Mouse (Mus musculus): ENCODE results near the gene Cabin1. TPM values are rescaled to one million over a fixed set of nuclear protein-coding genes. Genes with fewer than 3 reads are reported as not detected.

Cabin1 gene
- polyA plus RNA-seq (2012; rRNA removed) = 59.3 and 65.7 TPM in 2 replicates

DNA sequence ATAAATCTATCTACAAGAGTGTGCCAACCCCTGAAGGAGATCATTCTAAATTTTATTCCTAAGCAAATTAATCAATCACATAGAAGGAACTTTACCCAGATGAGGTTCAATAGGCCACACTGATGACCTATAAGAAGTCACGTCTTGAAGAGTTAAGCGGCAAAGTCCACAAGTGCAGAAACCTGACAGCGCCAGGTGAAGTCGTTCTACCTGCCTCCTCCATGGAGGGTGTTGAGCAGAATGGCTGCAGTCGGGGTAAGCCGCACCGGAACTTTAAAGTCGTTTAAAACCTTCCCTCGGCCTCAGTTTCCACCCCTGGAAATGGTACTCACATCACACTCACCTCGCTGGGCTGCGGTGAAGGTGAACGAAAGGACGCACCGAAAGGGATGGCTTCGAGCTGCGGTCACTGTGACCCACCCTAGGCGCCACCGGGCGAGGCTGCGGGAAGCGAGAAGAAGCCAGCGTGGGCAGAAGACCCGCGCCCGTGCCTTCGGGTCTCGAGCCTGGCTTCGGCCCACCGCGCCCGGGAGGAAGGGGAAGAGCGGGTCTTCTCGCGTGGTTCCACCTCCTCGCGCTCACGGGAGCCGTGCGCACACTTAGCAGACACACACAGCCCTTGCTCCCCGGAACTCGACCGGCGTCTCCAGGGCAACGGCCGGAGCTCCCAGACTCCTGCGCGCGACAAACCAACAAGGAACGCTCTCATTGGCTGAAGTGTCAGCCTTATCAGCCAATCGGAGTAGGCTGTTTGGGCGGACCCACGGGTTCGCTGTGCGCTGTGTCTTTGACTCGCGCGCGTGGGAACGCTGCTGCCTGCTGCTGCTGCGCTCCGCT lies at the start of gene Cabin1:
Gene Cabin1 (minus strand): TSS at position 660 of the 837 bp plus-strand sequence.
- under 1% methylated on average over 61 of the region's 61 CpGs for WGBS
- TF ChIP-seq CTCF (IDR thresholded peaks at IDR 0.05; ENCODE audit: extremely low read depth, insufficient read depth, insufficient read length, insufficient replicate concordance) = no peak
- peak; percentile 1 for TF ChIP-seq POLR2A (IDR thresholded peaks at IDR 0.05; ENCODE audit: low read depth, low read length)
- peak within 1 kb of the TSS; percentile 64 for H3K4me3 ChIP-seq (ENCODE audit: extremely low read depth, insufficient read depth, insufficient read length)
- no peaks in the 10 kb centered on the region for H3K27me3 ChIP-seq (ENCODE audit: control insufficient read depth, insufficient read depth, low read length)
- H3K27ac ChIP-seq (ENCODE audit: insufficient read depth, low read length) = peak within 1 kb of the TSS; percentile 71
- peak; percentile 96 to 97 for DNase-seq (ENCODE audit: low read depth in 1 of 2, low spot score in 2 of 2)
- peaks cover 3% of the 10 kb centered on the region; the same call in 1 of the 2 replicates for H3K36me3 ChIP-seq (ENCODE audit: control insufficient read depth, insufficient read depth, low read length)
- no peaks in the 10 kb centered on the region for H3K4me1 ChIP-seq (ENCODE audit: control insufficient read depth, insufficient read depth, insufficient read length)

DNA sequence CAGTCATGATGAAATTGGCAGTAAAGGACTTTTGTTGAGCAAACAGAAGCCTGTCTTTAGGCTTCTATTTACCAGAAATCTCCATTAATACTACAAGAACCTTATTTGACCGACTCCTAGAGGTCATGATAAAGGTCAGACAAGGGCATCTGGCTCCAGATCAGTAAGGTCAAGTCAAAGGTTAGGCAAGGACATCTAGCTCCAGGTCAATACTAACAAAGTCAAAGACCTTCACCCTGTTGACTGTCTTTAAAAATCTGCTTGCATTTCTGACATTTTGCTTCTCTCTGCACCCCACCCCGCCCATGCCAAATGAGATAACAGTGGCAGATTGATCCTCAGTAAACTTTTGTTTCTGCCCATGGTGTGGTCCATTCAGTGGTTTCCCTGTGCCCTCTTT lies 40.1 kb upstream of the Cabin1 start:
- H3K36me3 ChIP-seq (ENCODE audit: control insufficient read depth, insufficient read depth, low read length) = no peaks in the 10 kb centered on the region
- H3K27ac ChIP-seq (ENCODE audit: insufficient read depth, low read length) = no peak overlapping the region
- no peaks in the 10 kb centered on the region; the same call in 1 of the 2 replicates for H3K27me3 ChIP-seq (ENCODE audit: control insufficient read depth, insufficient read depth, low read length)
- no peaks in the 10 kb centered on the region for H3K4me1 ChIP-seq (ENCODE audit: control insufficient read depth, insufficient read depth, insufficient read length)
- no peak overlapping the region for H3K4me3 ChIP-seq (ENCODE audit: extremely low read depth, insufficient read depth, insufficient read length)
- no peak for TF ChIP-seq POLR2A (IDR thresholded peaks at IDR 0.05; ENCODE audit: low read depth, low read length)
- no peak for DNase-seq (ENCODE audit: low read depth in 1 of 2, low spot score in 2 of 2)
- 72% methylated on average over 2 of the region's 2 CpGs for WGBS

DNA sequence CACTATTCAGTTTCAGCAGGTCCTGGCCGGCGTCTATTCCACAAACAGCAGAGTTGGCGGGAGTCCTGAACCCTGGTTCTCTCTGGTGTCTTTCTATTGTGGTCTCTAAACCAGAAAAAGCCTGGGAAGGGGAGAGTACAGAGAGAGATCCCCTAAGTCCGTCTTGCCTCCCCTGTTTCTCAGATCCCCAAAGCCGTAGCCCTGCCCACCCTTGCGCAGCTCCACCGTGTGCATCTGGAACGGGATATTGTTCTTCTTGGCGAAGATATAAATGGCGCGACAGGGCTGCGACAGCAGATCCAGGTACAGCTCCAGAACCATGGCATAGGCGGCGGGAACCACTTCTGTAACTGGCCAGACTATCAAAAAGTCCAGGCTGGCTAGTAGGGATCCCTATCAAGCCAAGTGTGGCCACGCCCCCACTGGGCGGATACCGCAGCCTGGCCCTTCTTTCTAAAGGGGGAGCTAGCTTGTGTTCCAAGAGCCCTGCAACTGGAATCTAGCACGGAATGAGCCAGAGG lies 34.1 kb upstream of the Cabin1 start, which contains the start of gene Gstt1:
Gene Gstt1 (minus strand): TSS at position 409 of the 521 bp plus-strand sequence.
- TF ChIP-seq POLR2A (IDR thresholded peaks at IDR 0.05; ENCODE audit: low read depth, low read length) = no peak
- TF ChIP-seq CTCF (IDR thresholded peaks at IDR 0.05; ENCODE audit: extremely low read depth, insufficient read depth, insufficient read length, insufficient replicate concordance) = no peak
- no peaks in the 10 kb centered on the region; the same call in 1 of the 2 replicates for H3K4me1 ChIP-seq (ENCODE audit: control insufficient read depth, insufficient read depth, insufficient read length)
- 6% methylated on average over 18 of the region's 18 CpGs for WGBS
- no peak for DNase-seq (ENCODE audit: low read depth in 1 of 2, low spot score in 2 of 2)
- no peaks in the 10 kb centered on the region for H3K36me3 ChIP-seq (ENCODE audit: control insufficient read depth, insufficient read depth, low read length)
- H3K27ac ChIP-seq (ENCODE audit: insufficient read depth, low read length) = no peak within 1 kb of the TSS
- H3K4me3 ChIP-seq (ENCODE audit: extremely low read depth, insufficient read depth, insufficient read length) = peak within 1 kb of the TSS; percentile 54
- no peaks in the 10 kb centered on the region; the same call in 1 of the 2 replicates for H3K27me3 ChIP-seq (ENCODE audit: control insufficient read depth, insufficient read depth, low read length)

DNA sequence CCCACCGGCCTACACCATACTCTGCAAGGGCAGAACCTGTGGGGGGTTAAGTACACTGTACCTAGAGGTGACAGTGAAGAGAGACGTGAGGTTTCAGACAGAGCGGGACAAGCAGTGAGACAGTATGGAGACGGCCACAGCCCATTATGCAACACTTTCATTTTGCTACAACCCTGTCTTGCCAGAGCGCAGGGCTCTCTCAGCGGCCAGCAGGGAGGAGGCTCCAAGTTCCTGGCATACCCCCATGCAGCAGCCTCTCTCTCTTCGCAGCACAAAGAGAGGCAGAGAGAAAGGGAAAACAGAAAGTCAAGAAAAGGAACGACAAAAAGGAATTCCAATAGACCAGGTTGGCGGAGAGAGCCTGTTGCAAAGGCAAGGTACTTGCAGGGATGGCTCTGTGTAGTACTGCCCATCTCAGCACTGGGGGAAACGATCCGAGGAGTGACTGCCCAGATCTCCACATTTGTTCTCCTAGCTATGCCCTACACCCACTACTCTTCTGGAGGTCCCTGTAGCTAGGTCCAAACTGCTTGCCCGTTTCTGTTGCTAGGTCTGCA lies 33.6 kb upstream of the Cabin1 start:
- Histone ChIP-seq H3K27ac (ENCODE audit: insufficient read depth, low read length) (no peak overlapping the region), H3K36me3 (ENCODE audit: control insufficient read depth, insufficient read depth, low read length) (no peaks in the 10 kb centered on the region), H3K27me3 (ENCODE audit: control insufficient read depth, insufficient read depth, low read length) (no peaks in the 10 kb centered on the region; the same call in 1 of the 2 replicates), H3K4me1 (ENCODE audit: control insufficient read depth, insufficient read depth, insufficient read length) (no peaks in the 10 kb centered on the region; the same call in 1 of the 2 replicates), H3K4me3 (ENCODE audit: extremely low read depth, insufficient read depth, insufficient read length) (peak overlapping the region; percentile 54)
- 3% methylated on average over 12 of the region's 12 CpGs for WGBS
- no peak for DNase-seq (ENCODE audit: low read depth in 1 of 2, low spot score in 2 of 2)
- TF ChIP-seq CTCF (IDR thresholded peaks at IDR 0.05; ENCODE audit: extremely low read depth, insufficient read depth, insufficient read length, insufficient replicate concordance) = no peak
- TF ChIP-seq POLR2A (IDR thresholded peaks at IDR 0.05; ENCODE audit: low read depth, low read length) = no peak

DNA sequence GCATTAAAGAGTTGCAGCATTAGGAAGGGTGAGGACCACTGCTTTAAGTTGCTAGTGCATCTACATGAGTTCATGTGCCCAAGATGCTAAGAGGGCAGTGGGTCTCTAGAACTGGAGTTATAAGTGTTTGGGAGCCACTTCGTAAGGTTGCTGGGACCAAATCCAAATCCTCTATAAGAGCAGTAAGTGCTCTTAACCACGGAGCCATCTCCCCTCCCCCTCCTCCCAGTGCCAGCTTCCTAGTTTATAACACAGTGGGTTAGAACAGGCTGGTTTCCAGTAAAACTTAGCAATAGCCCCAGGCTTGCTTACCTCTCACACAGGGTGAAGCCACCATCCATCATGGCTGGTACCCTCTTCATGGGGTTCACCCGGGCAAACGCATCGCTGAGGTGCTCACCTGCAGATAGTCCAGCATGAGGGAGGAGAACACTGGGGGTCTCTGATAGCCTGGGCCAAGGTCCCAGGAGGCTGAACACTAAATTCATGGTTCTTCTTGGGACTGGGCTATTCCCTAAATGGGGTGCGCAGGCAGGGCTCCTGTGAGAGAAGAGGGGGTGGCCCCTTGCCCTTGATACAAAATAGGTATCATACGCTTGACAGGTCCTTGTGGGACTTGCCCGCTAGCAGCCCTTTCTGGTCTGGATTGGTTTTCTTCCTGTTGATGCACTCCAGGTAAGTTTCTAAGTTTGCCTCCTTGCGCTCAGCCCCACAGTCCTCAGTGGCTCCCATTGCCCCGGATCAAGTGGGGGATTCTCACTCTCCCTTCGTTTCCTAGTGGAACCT lies 32.8 kb upstream of the Cabin1 start:
- WGBS = 58% methylated on average over 11 of the region's 11 CpGs
- no peak overlapping the region for H3K4me3 ChIP-seq (ENCODE audit: extremely low read depth, insufficient read depth, insufficient read length)
- no peaks in the 10 kb centered on the region for H3K36me3 ChIP-seq (ENCODE audit: control insufficient read depth, insufficient read depth, low read length)
- no peak for DNase-seq (ENCODE audit: low read depth in 1 of 2, low spot score in 2 of 2)
- TF ChIP-seq CTCF (IDR thresholded peaks at IDR 0.05; ENCODE audit: extremely low read depth, insufficient read depth, insufficient read length, insufficient replicate concordance) = no peak
- TF ChIP-seq POLR2A (IDR thresholded peaks at IDR 0.05; ENCODE audit: low read depth, low read length) = no peak
- no peaks in the 10 kb centered on the region; the same call in 1 of the 2 replicates for H3K27me3 ChIP-seq (ENCODE audit: control insufficient read depth, insufficient read depth, low read length)
- H3K4me1 ChIP-seq (ENCODE audit: control insufficient read depth, insufficient read depth, insufficient read length) = no peaks in the 10 kb centered on the region; the same call in 1 of the 2 replicates
- no peak overlapping the region for H3K27ac ChIP-seq (ENCODE audit: insufficient read depth, low read length)

DNA sequence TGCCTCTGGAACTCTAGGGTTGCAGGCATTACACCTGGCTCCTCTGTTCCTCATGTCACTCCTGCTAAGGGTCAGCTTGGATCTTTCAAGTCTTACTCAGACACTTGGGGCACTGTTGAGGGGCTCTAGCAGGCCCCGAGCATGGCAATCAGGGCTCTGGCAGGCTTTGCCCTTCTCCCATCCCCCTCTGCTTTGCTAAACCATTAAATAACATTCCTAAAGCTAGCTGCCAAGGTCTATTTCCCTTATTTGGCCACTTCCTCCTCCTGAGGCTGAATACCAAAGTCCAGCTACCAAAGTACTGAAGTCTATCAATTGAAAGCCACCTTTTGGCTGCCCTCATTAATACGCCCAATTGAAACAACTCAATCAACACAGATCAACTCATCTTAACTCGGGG lies 30.7 kb upstream of the Cabin1 start:
- no peak for TF ChIP-seq CTCF (IDR thresholded peaks at IDR 0.05; ENCODE audit: extremely low read depth, insufficient read depth, insufficient read length, insufficient replicate concordance)
- TF ChIP-seq POLR2A (IDR thresholded peaks at IDR 0.05; ENCODE audit: low read depth, low read length) = no peak
- H3K27me3 ChIP-seq (ENCODE audit: control insufficient read depth, insufficient read depth, low read length) = no peaks in the 10 kb centered on the region; the same call in 1 of the 2 replicates
- no peaks in the 10 kb centered on the region for H3K36me3 ChIP-seq (ENCODE audit: control insufficient read depth, insufficient read depth, low read length)
- DNase-seq (ENCODE audit: low read depth in 1 of 2, low spot score in 2 of 2) = no peak
- no peak overlapping the region for H3K4me3 ChIP-seq (ENCODE audit: extremely low read depth, insufficient read depth, insufficient read length)
- WGBS = 48% methylated on average over 3 of the region's 3 CpGs
- no peaks in the 10 kb centered on the region; the same call in 1 of the 2 replicates for H3K4me1 ChIP-seq (ENCODE audit: control insufficient read depth, insufficient read depth, insufficient read length)
- no peak overlapping the region for H3K27ac ChIP-seq (ENCODE audit: insufficient read depth, low read length)

Data from spleen, adult 2 months (tissue).